Mouse (Mus musculus): ENCODE data around the gene Nat8l. TPM values are rescaled to one million over a fixed set of nuclear protein-coding genes. Genes with fewer than 3 reads are reported as not detected.
A peak's percentile ranks its signal among the peaks of the same experiment; 100 is the strongest.

The Nat8l gene
- total RNA-seq, 2 experiments from 2014 or later = not detected

DNA sequence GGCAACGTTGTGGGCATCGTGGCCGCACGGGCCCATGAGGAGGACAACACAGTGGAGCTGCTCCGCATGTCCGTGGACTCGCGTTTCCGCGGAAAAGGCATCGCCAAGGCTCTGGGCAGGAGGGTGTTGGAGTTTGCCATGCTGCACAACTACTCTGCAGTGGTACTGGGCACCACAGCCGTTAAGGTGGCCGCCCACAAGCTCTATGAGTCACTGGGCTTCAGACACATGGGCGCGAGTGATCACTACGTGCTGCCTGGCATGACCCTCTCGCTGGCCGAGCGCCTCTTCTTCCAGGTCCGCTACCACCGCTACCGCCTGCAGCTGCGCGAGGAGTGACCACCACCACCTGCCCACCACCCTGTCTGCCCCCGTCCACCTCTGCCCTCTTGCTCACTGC lies 5.0 kb downstream of the Nat8l start:
- ATAC-seq (replicated peaks; ENCODE audit: low FRiP score, low TSS enrichment, poor library complexity, severe bottlenecking) = no peak

DNA sequence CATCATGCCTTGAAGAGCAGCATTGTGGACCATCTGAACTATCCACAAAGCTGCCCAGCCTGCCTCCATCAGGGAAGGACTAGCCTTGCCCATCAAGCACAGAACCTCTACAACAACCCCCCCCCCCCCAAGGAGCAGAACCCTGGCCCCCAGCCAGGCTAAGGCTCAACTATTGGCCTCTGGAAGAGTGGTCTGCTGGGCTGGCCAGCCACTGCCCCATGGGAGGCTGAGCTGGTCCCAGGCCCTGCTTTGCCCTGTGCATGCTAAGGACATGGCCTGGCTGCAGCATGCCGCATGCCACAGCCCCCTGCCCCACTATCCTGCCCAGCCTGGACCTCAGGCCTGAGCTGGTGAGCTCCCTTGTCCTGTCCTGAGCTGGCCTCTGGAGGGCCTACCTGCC lies 5.6 kb downstream of the Nat8l start:
- ATAC-seq (replicated peaks; ENCODE audit: low FRiP score, low TSS enrichment, poor library complexity, severe bottlenecking) = no peak

DNA sequence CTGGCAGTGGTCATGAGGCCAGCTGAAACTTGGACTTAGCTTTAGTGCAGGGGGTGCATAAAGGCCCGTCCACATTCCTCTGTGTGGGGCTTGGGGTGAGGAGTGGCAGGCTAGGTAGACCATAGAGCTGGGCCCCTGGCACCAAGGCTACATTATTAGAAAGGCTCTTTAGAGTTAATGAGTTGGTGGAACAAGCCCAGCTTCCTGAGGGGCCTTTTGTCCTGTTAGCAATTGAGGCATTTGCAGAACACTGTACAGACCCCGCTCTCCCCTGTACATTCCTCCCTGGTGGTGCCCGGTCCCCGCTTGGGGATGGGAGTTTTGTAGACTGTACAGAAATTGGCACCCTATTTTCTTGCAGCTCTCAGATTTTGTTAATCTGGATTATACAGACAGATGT lies 6.9 kb downstream of the Nat8l start:
- no peak for ATAC-seq (replicated peaks; ENCODE audit: low FRiP score, low TSS enrichment, poor library complexity, severe bottlenecking)

DNA sequence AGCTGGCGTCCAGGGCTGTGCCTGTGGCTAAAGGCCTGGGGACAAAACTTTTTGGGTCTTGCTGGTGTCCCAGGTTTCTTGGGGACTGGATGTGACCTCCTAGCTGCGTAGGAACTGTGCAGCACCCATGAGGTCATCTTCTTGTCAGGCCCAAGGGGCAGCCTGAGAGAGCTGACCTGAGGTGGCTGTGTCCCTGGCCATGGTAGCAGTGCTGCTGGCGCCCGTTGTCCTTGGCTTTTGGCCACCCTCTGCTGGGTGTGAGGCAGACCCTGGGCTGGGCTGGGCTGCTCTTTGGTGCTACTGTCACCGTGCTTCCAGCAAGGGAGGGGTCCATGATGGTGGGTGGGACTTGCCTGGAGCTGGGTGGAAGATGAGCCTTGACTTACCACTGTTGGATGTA lies 8.8 kb downstream of the Nat8l start:
- ATAC-seq (replicated peaks; ENCODE audit: low FRiP score, low TSS enrichment, poor library complexity, severe bottlenecking) = no peak

DNA sequence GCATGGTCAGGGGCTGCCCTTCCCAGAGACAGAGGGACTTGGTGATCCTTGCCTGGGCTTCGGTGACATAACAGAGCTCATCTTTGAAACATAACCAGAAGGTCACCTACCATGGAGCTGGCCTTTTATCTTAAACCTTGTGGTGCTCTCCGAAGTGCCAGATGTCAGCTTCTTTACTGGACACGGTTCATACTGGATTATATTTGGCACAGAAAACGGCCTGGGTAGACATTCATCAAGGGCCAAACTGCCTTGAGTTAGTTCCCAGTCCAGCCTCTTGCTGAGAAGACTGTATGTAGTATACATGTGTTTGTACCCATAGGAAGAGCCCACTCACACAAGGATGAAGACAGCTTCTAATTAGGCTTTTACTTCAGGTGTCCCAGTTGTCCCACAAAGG lies 11.0 kb downstream of the Nat8l start:
- no peak for ATAC-seq (replicated peaks; ENCODE audit: low FRiP score, low TSS enrichment, poor library complexity, severe bottlenecking)

DNA sequence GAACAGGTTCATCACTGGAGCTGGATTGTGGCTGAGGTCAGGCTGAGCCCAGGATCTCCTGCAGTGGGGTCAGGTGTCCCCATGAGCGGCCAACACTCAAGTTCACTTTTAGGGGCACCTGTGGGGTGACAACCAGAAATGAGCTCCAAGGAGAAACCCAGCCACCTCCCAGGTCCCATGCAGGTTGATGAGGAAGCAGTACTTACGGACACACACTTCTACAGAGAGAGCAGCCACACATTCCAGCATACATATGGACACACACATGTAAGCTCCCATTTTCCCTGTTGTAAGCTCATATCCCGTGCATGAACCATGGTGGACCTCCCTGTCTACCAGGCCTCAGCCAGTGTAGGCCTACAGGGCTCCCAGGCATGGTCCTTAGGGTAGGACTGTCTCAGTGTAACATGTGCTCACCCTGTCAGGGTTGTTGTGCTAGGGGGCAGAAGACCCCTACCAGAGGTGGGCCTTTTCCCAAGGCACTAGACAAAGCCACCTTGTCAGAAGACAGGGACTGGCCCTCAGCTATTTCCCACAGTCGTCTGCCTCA lies 11.7 kb downstream of the Nat8l start:
- ATAC-seq (replicated peaks; ENCODE audit: low FRiP score, low TSS enrichment, poor library complexity, severe bottlenecking) = no peak

DNA sequence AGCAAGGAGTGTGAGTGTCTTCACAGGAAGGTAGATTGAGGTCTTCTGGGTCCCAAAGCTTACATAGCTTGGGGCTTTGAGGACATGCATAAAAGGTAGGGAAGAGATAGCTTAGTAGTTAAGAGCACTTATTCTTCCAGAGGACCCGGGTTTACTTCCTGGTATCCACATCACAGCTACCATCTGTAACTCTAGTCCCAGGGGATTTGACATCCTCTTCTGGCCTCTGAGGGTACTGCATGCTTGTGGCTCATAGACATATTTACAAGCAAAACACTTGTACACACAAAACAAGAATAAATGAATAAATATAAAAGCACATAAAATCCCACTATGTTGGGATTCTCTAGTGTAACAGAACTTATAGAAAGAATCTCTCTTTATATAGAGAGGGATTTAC lies 18.9 kb downstream of the Nat8l start:
- no peak for ATAC-seq (replicated peaks; ENCODE audit: low FRiP score, low TSS enrichment, poor library complexity, severe bottlenecking)

DNA sequence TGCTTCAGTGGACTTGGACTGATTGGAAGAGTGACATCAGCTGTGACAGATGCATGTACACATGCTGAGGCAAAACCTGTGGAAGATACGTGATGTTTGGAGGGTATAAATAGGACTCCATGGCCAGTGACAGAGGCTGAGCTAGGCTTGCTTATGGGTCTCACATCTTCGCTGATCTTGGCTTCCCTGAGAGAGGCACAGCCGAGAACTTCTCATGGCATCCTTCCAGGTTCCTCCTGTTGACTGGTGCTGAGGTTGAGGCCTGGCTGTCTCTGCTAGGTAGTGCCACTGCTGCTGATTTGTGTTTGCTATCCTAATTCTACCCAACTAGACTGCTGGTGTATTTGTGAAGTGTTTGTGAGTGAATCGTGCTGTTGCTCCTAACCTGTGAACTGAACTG lies 23.2 kb downstream of the Nat8l start:
- no peak for ATAC-seq (replicated peaks; ENCODE audit: low FRiP score, low TSS enrichment, poor library complexity, severe bottlenecking)

DNA sequence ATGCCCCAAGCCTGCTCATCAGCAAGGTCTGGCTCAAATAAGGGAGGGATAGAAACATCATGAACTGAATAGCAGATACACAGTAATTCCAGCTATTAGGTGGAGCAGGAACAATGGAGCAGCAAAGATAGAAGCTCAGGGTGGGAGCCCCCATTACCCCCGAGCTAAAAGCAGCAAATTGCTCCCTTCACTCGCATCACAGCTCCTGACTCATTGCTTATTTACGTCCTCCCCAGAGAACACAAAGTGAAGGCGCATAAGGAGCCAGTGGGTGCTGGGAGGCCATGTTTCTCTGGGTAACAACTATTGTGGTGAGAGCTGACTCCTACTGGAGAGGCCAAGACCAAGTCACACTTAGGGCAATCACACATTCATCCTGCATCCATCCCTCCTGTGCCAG lies 34.3 kb downstream of the Nat8l start:
- ATAC-seq (replicated peaks; ENCODE audit: low FRiP score, low TSS enrichment, poor library complexity, severe bottlenecking) = no peak

DNA sequence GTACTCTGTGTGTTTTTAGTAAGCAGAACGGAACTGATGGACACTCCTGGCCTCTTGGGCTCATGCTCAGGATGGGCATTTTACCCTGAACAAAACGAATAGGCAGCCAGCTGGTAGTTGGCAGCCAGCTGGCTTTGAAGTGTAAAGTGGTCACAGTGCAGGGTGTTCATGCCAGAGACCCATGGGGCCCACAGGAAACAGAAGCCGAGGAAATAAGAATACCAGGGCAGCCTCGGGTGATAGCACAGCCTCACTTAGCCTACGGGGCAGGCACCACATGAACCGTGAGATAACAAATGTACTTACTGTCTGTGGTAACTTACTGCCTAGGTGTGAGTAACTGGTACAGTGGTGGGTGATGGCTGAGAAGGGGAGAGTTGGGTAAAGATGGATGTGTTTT lies 35.2 kb downstream of the Nat8l start:
- 0 out of 2 replicates have a peak, but pooled peaks have one; percentile 34 for ATAC-seq (replicated peaks; ENCODE audit: low FRiP score, low TSS enrichment, poor library complexity, severe bottlenecking)

DNA sequence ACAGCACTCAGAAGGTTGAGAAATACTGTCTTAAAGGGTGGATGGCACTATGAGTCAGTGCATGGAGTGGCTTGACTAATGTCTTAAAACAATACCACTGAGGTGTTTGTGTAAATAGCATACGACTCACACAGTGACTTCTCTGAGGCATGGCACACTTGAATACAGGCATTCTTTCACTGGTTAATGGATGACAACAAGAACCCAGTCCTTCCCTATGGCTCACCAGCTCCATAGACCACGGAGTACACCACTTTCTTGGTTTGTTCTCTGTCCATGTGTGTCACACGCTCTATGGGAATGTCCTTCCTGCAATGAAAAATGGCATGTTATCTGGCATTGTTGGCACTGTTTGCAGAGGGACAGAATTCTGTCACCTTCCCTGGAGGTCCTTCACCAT lies 36.7 kb downstream of the Nat8l start:
- ATAC-seq (replicated peaks; ENCODE audit: low FRiP score, low TSS enrichment, poor library complexity, severe bottlenecking) = no peak

Other genes starting within 250 kb of the Nat8l start
- gene Letm1, start 213.2 kb upstream of the Nat8l start, total RNA-seq (2014; fragmentation: Nextera tagmentation) = 21.0 and 26.1 TPM in 2 replicates
- gene Letm1, start 213.2 kb upstream of the Nat8l start, total RNA-seq (2017) = 20.6 and 23.1 TPM in 2 replicates
- gene Nsd2, start 175.3 kb upstream of the Nat8l start, total RNA-seq (2014; fragmentation: Nextera tagmentation) = 53.6 and 74.0 TPM in 2 replicates
- gene Nsd2, start 175.3 kb upstream of the Nat8l start, total RNA-seq (2017) = 42.2 and 74.4 TPM in 2 replicates
- gene Nelfa, start 59.6 kb upstream of the Nat8l start, total RNA-seq (2014; fragmentation: Nextera tagmentation) = 51.6 and 54.2 TPM in 2 replicates
- 28.3 and 35.0 TPM in 2 replicates for gene Nelfa, start 59.6 kb upstream of the Nat8l start, total RNA-seq (2017)
- not detected in 2 replicates for gene Gm1673, start 12.6 kb upstream of the Nat8l start, total RNA-seq (2014; fragmentation: Nextera tagmentation)
- gene Gm1673, start 12.6 kb upstream of the Nat8l start, total RNA-seq (2017) = not detected in 2 replicates
- gene Poln, start 173.5 kb downstream of the Nat8l start, total RNA-seq (2014; fragmentation: Nextera tagmentation) = 0.26 and 3.1 TPM in 2 replicates
- gene Poln, start 173.5 kb downstream of the Nat8l start, total RNA-seq (2017) = 2.6 and 6.3 TPM in 2 replicates
- 45.3 and 52.4 TPM in 2 replicates for gene Haus3, start 173.5 kb downstream of the Nat8l start, total RNA-seq (2014; fragmentation: Nextera tagmentation)
- 83.0 and 139 TPM in 2 replicates for gene Haus3, start 173.5 kb downstream of the Nat8l start, total RNA-seq (2017)
- 32.3 and 34.4 TPM in 2 replicates for gene Mxd4, start 191.7 kb downstream of the Nat8l start, total RNA-seq (2014; fragmentation: Nextera tagmentation)
- 9.5 and 14.7 TPM in 2 replicates for gene Mxd4, start 191.7 kb downstream of the Nat8l start, total RNA-seq (2017)

All from megakaryocyte-erythroid progenitor cell, adult 5-6 weeks (primary cell).